25 mouse cellular contexts compared by ENCODE assay signal in the genomic region with DNA sequence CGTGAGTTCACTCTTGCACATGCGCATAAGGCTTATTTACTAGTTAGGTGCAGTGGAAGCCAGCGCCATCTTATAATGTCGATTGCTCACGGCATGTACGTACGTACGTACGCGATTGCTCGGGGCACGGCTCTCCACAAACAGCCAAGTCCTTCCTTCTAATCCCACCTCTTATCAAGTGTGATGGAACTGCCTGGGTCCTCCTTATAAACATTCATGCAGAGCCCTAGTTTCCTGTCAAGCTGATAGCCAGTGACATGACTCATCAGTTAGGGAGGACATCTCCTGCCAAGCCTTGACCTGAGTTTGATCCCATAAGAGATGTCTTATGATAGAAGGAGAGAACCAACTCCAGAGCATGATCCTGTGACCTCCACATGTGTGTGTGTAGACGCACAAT. TPM values are rescaled to one million over a fixed set of nuclear protein-coding genes. Genes with fewer than 3 reads are reported as not detected.
DNase-seq lines count a peak whose midpoint lies in the region; ATAC-seq and TF ChIP-seq lines count a peak whose summit lies in the region.
"Had no signal": no experiment of that assay in that cellular context is flagged by ENCODE, and none has a peak within 500 bp of the region (broad histone marks: within the 10 kb centered on the region; RNA-seq: fewer than 3 reads in every experiment).

No protein-coding gene starts in this region.

- no peak overlapping the region for H3K4me3 ChIP-seq in liver, embryonic 15.5 days (replicated peaks)
- H3K4me3 ChIP-seq in midbrain, embryonic 16.5 days (ENCODE audit: low read depth, low read length) = no peak overlapping the region
- H3K4me3 ChIP-seq in cerebellum, adult 2 months (replicated peaks; ENCODE audit: insufficient read depth, low read depth, low read length) = no peak overlapping the region
- H3K4me3 ChIP-seq: embryonic facial prominence, embryonic 10.5 days; erythroblast, embryonic 14.5 days; forebrain, embryonic 15.5 days; heart, adult 2 months; heart, embryonic 15.5 days; hindbrain, embryonic 10.5 days had no signal

- no peak overlapping the region for H3K27ac ChIP-seq in liver, embryonic 15.5 days (replicated peaks)
- H3K27ac ChIP-seq in midbrain, embryonic 16.5 days (ENCODE audit: low read length) = no peak overlapping the region
- no peak overlapping the region for H3K27ac ChIP-seq in cerebellum, adult 2 months (ENCODE audit: insufficient read depth, low read length)
- H3K27ac ChIP-seq: embryonic facial prominence, embryonic 10.5 days; forebrain, embryonic 15.5 days; heart, adult 2 months; heart, embryonic 15.5 days; hindbrain, embryonic 10.5 days had no signal

- peaks cover 9% of the 10 kb centered on the region; the same call in 1 of the 2 replicates for H3K36me3 ChIP-seq in liver, embryonic 15.5 days (replicated peaks)
- no peaks in the 10 kb centered on the region; the same call in 1 of the 2 replicates for H3K36me3 ChIP-seq in midbrain, embryonic 16.5 days (ENCODE audit: control insufficient read depth, insufficient read depth, low read length)
- H3K36me3 ChIP-seq: heart, embryonic 15.5 days had no signal

- no peak overlapping the region for H3K9ac ChIP-seq in liver, embryonic 15.5 days
- H3K9ac ChIP-seq in midbrain, embryonic 16.5 days (ENCODE audit: low read depth, low read length) = no peak overlapping the region
- H3K9ac ChIP-seq: forebrain, embryonic 15.5 days; heart, embryonic 15.5 days had no signal

- no peaks in the 10 kb centered on the region for H3K27me3 ChIP-seq in liver, embryonic 15.5 days
- no peaks in the 10 kb centered on the region for H3K27me3 ChIP-seq in midbrain, embryonic 16.5 days (ENCODE audit: control insufficient read depth, insufficient read depth, low read depth, low read length)
- H3K27me3 ChIP-seq in cerebellum, adult 2 months (ENCODE audit: control insufficient read depth, insufficient read depth, low read length) = no peaks in the 10 kb centered on the region
- H3K27me3 ChIP-seq: forebrain, embryonic 15.5 days; heart, embryonic 15.5 days had no signal

- WGBS in liver, embryonic 15.5 days (ENCODE audit: insufficient replicate concordance) = 87% methylated on average over 13 of the region's 13 CpGs
- WGBS in midbrain, embryonic 16.5 days = 96% methylated on average over 13 of the region's 13 CpGs
- 97% methylated on average over 13 of the region's 13 CpGs for WGBS in cerebellum, adult 2 months

- no peak for TF ChIP-seq CTCF in cerebellum, adult 2 months (IDR thresholded peaks at IDR 0.05; ENCODE audit: borderline replicate concordance, insufficient read depth, low read depth, low read length)

- no peak for TF ChIP-seq POLR2A in cerebellum, adult 2 months (IDR thresholded peaks at IDR 0.05; ENCODE audit: borderline replicate concordance, insufficient read depth, low read length)

- no peak overlapping the region for H3K4me2 ChIP-seq in liver, embryonic 15.5 days
- no peak overlapping the region for H3K4me2 ChIP-seq in midbrain, embryonic 16.5 days (ENCODE audit: low read length)
- H3K4me2 ChIP-seq: forebrain, embryonic 15.5 days; heart, embryonic 11.5 days; heart, embryonic 15.5 days had no signal

- H3K4me1 ChIP-seq in liver, embryonic 15.5 days (replicated peaks) = peaks cover 23% of the 10 kb centered on the region
- no peaks in the 10 kb centered on the region for H3K4me1 ChIP-seq in midbrain, embryonic 16.5 days (ENCODE audit: control insufficient read depth, insufficient read depth, low read length)
- H3K4me1 ChIP-seq in cerebellum, adult 2 months (ENCODE audit: control insufficient read depth, insufficient read depth, low read length) = no peaks in the 10 kb centered on the region
- H3K4me1 ChIP-seq: embryonic facial prominence, embryonic 10.5 days; forebrain, embryonic 15.5 days; heart, embryonic 15.5 days; hindbrain, embryonic 10.5 days had no signal

- no peaks in the 10 kb centered on the region for H3K9me3 ChIP-seq in liver, embryonic 15.5 days (replicated peaks)
- H3K9me3 ChIP-seq in midbrain, embryonic 16.5 days (replicated peaks; ENCODE audit: control insufficient read depth, low read length, poor library complexity, severe bottlenecking) = no peaks in the 10 kb centered on the region
- H3K9me3 ChIP-seq: embryonic facial prominence, embryonic 10.5 days; forebrain, embryonic 15.5 days; heart, embryonic 15.5 days; hindbrain, embryonic 10.5 days had no signal

- peak; percentile 11 for DNase-seq in 3T3-L1 (ENCODE audit: low read depth, low spot score)
- peak; percentile 5 for DNase-seq in ES-CJ7 (ENCODE audit: low read depth, low spot score)
- DNase-seq in cerebellum, adult 2 months = no peak
- no peak for DNase-seq in c-Kit-positive CD71-positive TER-119-positive erythroid progenitor cells, embryonic 14.5 days (ENCODE audit: low spot score)
- no peak for DNase-seq in cerebellum, postnatal 36 days
- DNase-seq: adrenal gland, postnatal 10 days; B cell, adult 2 months; cerebellum, adult 11-12 months; cerebellum, adult 9-11 months; gastrocnemius, postnatal 10 days; heart, adult 2 months; heart, postnatal 14 days had no signal

- ATAC-seq in erythroblast, adult 5-6 weeks (replicated peaks; ENCODE audit: low FRiP score, poor library complexity, severe bottlenecking) = peak; percentile 76
- peak; percentile 49 for ATAC-seq in liver, embryonic 15.5 days (ENCODE audit: insufficient read depth)
- ATAC-seq in midbrain, embryonic 16.5 days = no peak
- ATAC-seq: CD4-positive, CD25-positive, alpha-beta regulatory T cell, adult 4 months; forebrain, embryonic 15.5 days; hindbrain, embryonic 16.5 days; inflammation-experienced regulatory T-cells, adult 6 months; intestine, postnatal 0 days had no signal

RNA-seq across cellular contexts. Expression of gene Zfand4, which starts 17.0 kb away (rescaled TPM):
- total RNA-seq in erythroblast, adult 5-6 weeks (2015; ENCODE audit: low replicate concordance) = 3.8 and 17.6 TPM in 2 replicates
- 8.4 and 25.7 TPM in 2 replicates for total RNA-seq in erythroblast, adult 5-6 weeks (2017; ENCODE audit: low replicate concordance)
- polyA plus RNA-seq in liver, embryonic 15.5 days (2015; fragmentation: Nextera tagmentation; extraction: Ambion mirVana) = 4.6 and 4.8 TPM in 2 replicates
- polyA plus RNA-seq in midbrain, embryonic 16.5 days (2015; fragmentation: Nextera tagmentation; extraction: Ambion mirVana) = 8.2 TPM in 2 replicates
- polyA plus RNA-seq in cerebellum, adult 2 months (2012; rRNA removed) = 8.0 and 8.5 TPM in 2 replicates

RNA-seq across cellular contexts. Expression of gene March8, which starts 56.8 kb away (rescaled TPM):
- total RNA-seq in erythroblast, adult 5-6 weeks (2015; ENCODE audit: low replicate concordance) = 546 and 733 TPM in 2 replicates
- 1,003 and 1,028 TPM in 2 replicates for total RNA-seq in erythroblast, adult 5-6 weeks (2017; ENCODE audit: low replicate concordance)
- polyA plus RNA-seq in liver, embryonic 15.5 days (2015; fragmentation: Nextera tagmentation; extraction: Ambion mirVana) = 95.4 and 97.7 TPM in 2 replicates
- 66.9 and 67.8 TPM in 2 replicates for polyA plus RNA-seq in midbrain, embryonic 16.5 days (2015; fragmentation: Nextera tagmentation; extraction: Ambion mirVana)
- 80.9 and 84.5 TPM in 2 replicates for polyA plus RNA-seq in cerebellum, adult 2 months (2012; rRNA removed)

Comparison
In these comparisons a context has a peak if more than half of its experiments do, and no peak if none do; other contexts are left out.
1. DNase-seq: peak in 3T3-L1 (single experiment) and ES-CJ7 (single experiment); none in cerebellum, adult 2 months (0 of 2), c-Kit-positive CD71-positive TER-119-positive erythroid progenitor cells, embryonic 14.5 days (single experiment) and cerebellum, postnatal 36 days (0 of 2).